ENCODE assay signal across 8 mouse cellular contexts in the genomic region with DNA sequence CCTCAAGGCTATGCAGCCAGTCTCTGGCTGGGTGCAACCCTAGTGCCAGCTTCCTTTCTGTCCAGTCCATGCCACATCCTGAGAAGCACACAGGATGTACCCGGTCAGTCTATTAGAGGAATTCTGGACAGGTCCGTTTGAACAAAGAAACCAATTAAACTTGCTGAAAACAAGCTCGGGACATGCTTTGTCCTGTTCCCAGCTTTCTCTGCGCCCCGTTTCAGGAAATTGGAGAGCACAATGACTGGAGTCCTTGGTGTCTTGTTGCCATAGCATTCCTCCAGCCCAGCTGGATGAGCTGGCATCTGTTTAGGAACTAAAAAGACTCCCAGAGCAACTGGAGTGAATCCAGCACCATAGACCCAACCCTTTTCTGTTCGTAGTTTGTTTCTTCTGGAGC.
DNase-seq lines count a peak whose midpoint lies in the region; ATAC-seq lines count a peak whose summit lies in the region.

No protein-coding gene starts in this region.

- no peak for ATAC-seq in granulocyte monocyte progenitor cell, adult 5-6 weeks (replicated peaks; ENCODE audit: poor library complexity, severe bottlenecking)

- DNase-seq in cerebellum, postnatal 10 days, result peak; percentile 27 to 45
- no peak for DNase-seq in cerebellum, adult 8-10 months
- peak; percentile 10 for DNase-seq in ovary, postnatal 36 days (ENCODE audit: low spot score)
- no peak for DNase-seq in ovary, postnatal 14 days (ENCODE audit: low spot score)
- peak; percentile 56 to 83 for DNase-seq in layer of hippocampus, postnatal 14 days (ENCODE audit: low spot score in 2 of 2)
- DNase-seq in right cerebral cortex, postnatal 25 days, result peak; percentile 23
- DNase-seq in spleen, postnatal 36 days (ENCODE audit: low spot score in 2 of 2), result no peak

Comparison
In these comparisons a context has a peak if more than half of its experiments do, and no peak if none do; other contexts are left out.
1. DNase-seq: peak in cerebellum, postnatal 10 days (2 of 2), ovary, postnatal 36 days (single experiment), layer of hippocampus, postnatal 14 days (2 of 2) and right cerebral cortex, postnatal 25 days (single experiment); none in cerebellum, adult 8-10 months (single experiment), ovary, postnatal 14 days (single experiment) and spleen, postnatal 36 days (0 of 2).